Mouse (Mus musculus): ENCODE data around the gene Galr2. TPM values are rescaled to one million over a fixed set of nuclear protein-coding genes. Genes with fewer than 3 reads are reported as not detected.

The Galr2 gene
- polyA plus RNA-seq, 1 experiment from 2014 or later: 0.47 TPM

DNA sequence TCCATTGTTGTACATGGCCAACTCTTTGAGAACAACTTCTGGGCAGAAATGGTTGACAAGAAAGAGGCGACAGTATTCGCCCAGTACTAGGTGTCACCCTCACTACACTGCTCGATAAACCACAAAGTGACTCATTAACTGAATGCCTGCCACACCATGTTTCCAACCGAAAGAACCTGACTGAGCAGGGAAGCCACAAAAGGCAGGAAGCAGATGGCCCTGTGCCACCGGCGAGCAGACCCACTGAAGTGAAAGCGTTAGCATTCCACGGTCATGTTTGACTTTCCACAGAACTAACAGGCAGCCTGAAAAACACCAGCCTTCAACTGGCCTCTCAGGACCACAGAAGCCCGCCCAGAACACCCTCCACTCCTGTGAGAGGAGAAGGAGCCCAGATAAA is 26.1 kb upstream of the Galr2 start:
- WGBS: 80% methylated on average over 9 of the region's 9 CpGs
- no peak for ATAC-seq (ENCODE audit: low FRiP score)

GRCm38 (mm10) chr11:116255090-116255981 is 25.4 kb upstream of the Galr2 start:
- Histone ChIP-seq H3K9ac (replicated peaks) (no peak overlapping the region), H3K4me1 (no peaks in the 10 kb centered on the region), H3K27ac (replicated peaks) (no peak overlapping the region), H3K27me3 (replicated peaks) (no peaks in the 10 kb centered on the region), H3K9me3 (replicated peaks) (no peaks in the 10 kb centered on the region), H3K4me3 (replicated peaks) (no peak overlapping the region), H3K4me2 (no peak overlapping the region), H3K36me3 (peaks cover 91% of the 10 kb centered on the region)
- ATAC-seq (ENCODE audit: low FRiP score): no peak
- WGBS: 85% methylated on average over 22 of the region's 22 CpGs

More for the DNA sequence above, 26.1 kb upstream of the Galr2 start:
- Histone ChIP-seq H3K4me2 (no peak overlapping the region), H3K9ac (replicated peaks) (no peak overlapping the region), H3K27me3 (replicated peaks) (no peaks in the 10 kb centered on the region), H3K27ac (replicated peaks) (no peak overlapping the region), H3K4me1 (no peaks in the 10 kb centered on the region), H3K36me3 (peaks cover 91% of the 10 kb centered on the region), H3K4me3 (replicated peaks) (no peak overlapping the region), H3K9me3 (replicated peaks) (no peaks in the 10 kb centered on the region)

GRCm38 (mm10) chr11:116255982-116256675 is 24.6 kb upstream of the Galr2 start:
- Histone ChIP-seq H3K36me3 (peaks cover 91% of the 10 kb centered on the region), H3K4me1 (no peaks in the 10 kb centered on the region), H3K9ac (replicated peaks) (no peak overlapping the region), H3K9me3 (replicated peaks) (no peaks in the 10 kb centered on the region), H3K27me3 (replicated peaks) (no peaks in the 10 kb centered on the region), H3K4me2 (no peak overlapping the region), H3K27ac (replicated peaks) (no peak overlapping the region), H3K4me3 (replicated peaks) (no peak overlapping the region)
- 85% methylated on average over 9 of the region's 9 CpGs for WGBS
- ATAC-seq (ENCODE audit: low FRiP score): no peak

DNA sequence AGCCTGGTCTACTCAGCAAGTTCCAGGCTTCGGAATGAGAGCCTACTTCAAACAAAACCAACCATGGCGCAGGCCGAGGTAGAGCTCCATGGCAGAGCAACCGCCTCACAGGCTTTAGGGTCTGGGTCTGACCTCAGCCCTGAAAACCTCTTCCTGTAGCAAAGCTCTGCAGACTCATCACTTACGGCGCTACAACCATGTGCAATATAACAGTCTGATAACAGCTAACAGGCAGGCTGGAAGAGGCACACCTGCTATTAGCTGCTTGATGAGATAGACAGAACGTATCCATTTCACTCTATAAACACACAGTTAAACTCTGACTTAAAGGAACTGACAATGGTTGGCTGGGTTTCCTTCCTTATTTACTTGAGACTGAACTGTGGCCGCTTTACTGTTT is 21.3 kb upstream of the Galr2 start:
- Histone ChIP-seq H3K36me3 (peaks cover 91% of the 10 kb centered on the region), H3K4me3 (replicated peaks) (no peak overlapping the region), H3K9ac (replicated peaks) (no peak overlapping the region), H3K9me3 (replicated peaks) (no peaks in the 10 kb centered on the region), H3K4me1 (no peaks in the 10 kb centered on the region), H3K27ac (replicated peaks) (no peak overlapping the region), H3K4me2 (no peak overlapping the region), H3K27me3 (replicated peaks) (no peaks in the 10 kb centered on the region)
- ATAC-seq (ENCODE audit: low FRiP score): no peak
- WGBS: 94% methylated on average over 8 of the region's 8 CpGs

GRCm38 (mm10) chr11:116260259-116260658 is 20.5 kb upstream of the Galr2 start:
- 90% methylated on average over 7 of the region's 7 CpGs for WGBS
- Histone ChIP-seq H3K9ac (replicated peaks) (no peak overlapping the region), H3K27ac (replicated peaks) (no peak overlapping the region), H3K36me3 (peaks cover 88% of the 10 kb centered on the region), H3K4me3 (replicated peaks) (no peak overlapping the region), H3K9me3 (replicated peaks) (no peaks in the 10 kb centered on the region), H3K4me1 (no peaks in the 10 kb centered on the region), H3K4me2 (no peak overlapping the region), H3K27me3 (replicated peaks) (no peaks in the 10 kb centered on the region)
- ATAC-seq (ENCODE audit: low FRiP score): no peak

DNA sequence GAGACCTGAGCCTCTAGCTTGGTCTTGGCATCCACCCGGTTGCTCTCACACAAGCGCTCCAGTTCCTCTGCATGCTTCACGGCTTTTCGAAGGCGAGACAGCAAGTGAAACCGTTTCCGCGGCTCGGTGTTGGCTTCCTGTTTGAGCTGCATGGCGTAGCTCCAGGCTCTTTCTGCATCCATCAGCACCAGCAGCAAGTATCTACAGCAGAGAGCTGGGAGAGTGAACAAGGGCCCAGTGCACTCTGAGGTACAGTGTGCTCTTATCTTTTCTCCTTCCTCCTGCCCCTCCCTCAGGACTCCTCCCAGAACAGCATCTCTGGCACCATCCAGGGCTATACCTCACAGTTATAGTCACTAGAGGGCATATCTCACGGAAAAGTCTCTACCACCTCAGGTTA is 15.4 kb upstream of the Galr2 start:
- H3K9ac ChIP-seq (replicated peaks): no peak overlapping the region
- no peaks in the 10 kb centered on the region for H3K9me3 ChIP-seq (replicated peaks)
- H3K4me2 ChIP-seq: no peak overlapping the region
- H3K27ac ChIP-seq (replicated peaks): no peak overlapping the region
- H3K4me1 ChIP-seq: peaks cover 10% of the 10 kb centered on the region
- no peak for ATAC-seq (ENCODE audit: low FRiP score)
- H3K4me3 ChIP-seq (replicated peaks): no peak overlapping the region
- 91% methylated on average over 11 of the region's 11 CpGs for WGBS
- no peaks in the 10 kb centered on the region for H3K27me3 ChIP-seq (replicated peaks)
- peaks cover 91% of the 10 kb centered on the region for H3K36me3 ChIP-seq

DNA sequence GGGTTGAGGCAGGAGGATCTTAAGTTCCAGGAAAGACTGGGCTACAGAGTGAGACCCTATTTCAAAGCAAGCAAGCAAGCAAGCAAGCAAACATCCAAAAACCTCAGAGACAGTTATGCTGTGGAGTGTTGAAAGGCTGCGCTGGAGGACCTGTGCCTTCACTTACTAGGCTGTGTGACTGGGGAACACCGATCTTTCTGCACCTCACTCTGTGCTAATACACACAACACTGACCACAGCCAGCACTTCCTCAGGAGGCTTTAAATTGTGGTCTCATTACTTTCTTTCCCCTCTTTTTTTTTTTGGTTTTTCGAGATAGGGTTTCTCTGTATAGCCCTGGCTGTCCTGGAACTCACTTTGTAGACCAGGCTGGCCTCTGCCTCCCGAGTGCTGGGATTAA is 14.9 kb upstream of the Galr2 start:
- no peaks in the 10 kb centered on the region for H3K27me3 ChIP-seq (replicated peaks)
- no peak for ATAC-seq (ENCODE audit: low FRiP score)
- H3K4me2 ChIP-seq: no peak overlapping the region
- no peak overlapping the region for H3K4me3 ChIP-seq (replicated peaks)
- H3K9ac ChIP-seq (replicated peaks): no peak overlapping the region
- no peak overlapping the region for H3K27ac ChIP-seq (replicated peaks)
- H3K4me1 ChIP-seq: peaks cover 14% of the 10 kb centered on the region
- peaks cover 89% of the 10 kb centered on the region for H3K36me3 ChIP-seq
- WGBS: 92% methylated on average over 4 of the region's 4 CpGs
- H3K9me3 ChIP-seq (replicated peaks): no peaks in the 10 kb centered on the region

GRCm38 (mm10) chr11:116267637-116268036 is 13.1 kb upstream of the Galr2 start:
- peaks cover 32% of the 10 kb centered on the region for H3K4me1 ChIP-seq
- ATAC-seq (ENCODE audit: low FRiP score): no peak
- no peak overlapping the region for H3K27ac ChIP-seq (replicated peaks)
- no peaks in the 10 kb centered on the region for H3K27me3 ChIP-seq (replicated peaks)
- H3K9ac ChIP-seq (replicated peaks): no peak overlapping the region
- no peak overlapping the region for H3K4me3 ChIP-seq (replicated peaks)
- WGBS: 89% methylated on average over 8 of the region's 8 CpGs
- H3K4me2 ChIP-seq: no peak overlapping the region
- H3K9me3 ChIP-seq (replicated peaks): no peaks in the 10 kb centered on the region
- peaks cover 79% of the 10 kb centered on the region for H3K36me3 ChIP-seq

GRCm38 (mm10) chr11:116268313-116268712 is 12.4 kb upstream of the Galr2 start:
- Histone ChIP-seq H3K4me2 (no peak overlapping the region), H3K9me3 (replicated peaks) (no peaks in the 10 kb centered on the region), H3K27ac (replicated peaks) (no peak overlapping the region), H3K9ac (replicated peaks) (no peak overlapping the region), H3K36me3 (peaks cover 72% of the 10 kb centered on the region), H3K4me3 (replicated peaks) (no peak overlapping the region), H3K4me1 (peaks cover 38% of the 10 kb centered on the region), H3K27me3 (replicated peaks) (no peaks in the 10 kb centered on the region)
- 93% methylated on average over 6 of the region's 6 CpGs for WGBS
- no peak for ATAC-seq (ENCODE audit: low FRiP score)

DNA sequence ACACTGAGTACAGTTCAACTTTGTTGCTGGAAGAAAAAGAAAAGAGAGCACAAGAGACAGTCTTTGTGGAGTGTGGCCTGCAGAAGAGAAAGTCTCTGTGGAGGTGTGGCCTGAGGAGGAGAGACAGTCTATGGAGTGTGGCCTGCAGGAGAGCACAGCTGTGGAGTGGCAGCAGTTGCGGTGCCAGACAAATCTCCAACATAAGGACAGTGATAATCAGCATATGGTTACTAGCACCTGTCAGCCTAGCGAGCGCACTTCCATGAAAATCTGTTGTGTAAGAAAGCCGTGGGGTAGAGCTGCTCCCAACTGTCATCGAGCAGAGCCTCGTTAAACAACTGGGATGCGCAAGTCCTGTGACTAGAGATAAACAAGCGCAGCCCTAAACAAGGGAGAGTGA is 11.2 kb upstream of the Galr2 start:
- no peak for ATAC-seq (ENCODE audit: low FRiP score)
- Histone ChIP-seq H3K4me2 (no peak overlapping the region), H3K9me3 (replicated peaks) (no peaks in the 10 kb centered on the region), H3K36me3 (peaks cover 60% of the 10 kb centered on the region), H3K9ac (replicated peaks) (no peak overlapping the region), H3K4me1 (peaks cover 41% of the 10 kb centered on the region), H3K27ac (replicated peaks) (no peak overlapping the region), H3K27me3 (replicated peaks) (no peaks in the 10 kb centered on the region), H3K4me3 (replicated peaks) (no peak overlapping the region)
- WGBS: 88% methylated on average over 8 of the region's 8 CpGs

DNA sequence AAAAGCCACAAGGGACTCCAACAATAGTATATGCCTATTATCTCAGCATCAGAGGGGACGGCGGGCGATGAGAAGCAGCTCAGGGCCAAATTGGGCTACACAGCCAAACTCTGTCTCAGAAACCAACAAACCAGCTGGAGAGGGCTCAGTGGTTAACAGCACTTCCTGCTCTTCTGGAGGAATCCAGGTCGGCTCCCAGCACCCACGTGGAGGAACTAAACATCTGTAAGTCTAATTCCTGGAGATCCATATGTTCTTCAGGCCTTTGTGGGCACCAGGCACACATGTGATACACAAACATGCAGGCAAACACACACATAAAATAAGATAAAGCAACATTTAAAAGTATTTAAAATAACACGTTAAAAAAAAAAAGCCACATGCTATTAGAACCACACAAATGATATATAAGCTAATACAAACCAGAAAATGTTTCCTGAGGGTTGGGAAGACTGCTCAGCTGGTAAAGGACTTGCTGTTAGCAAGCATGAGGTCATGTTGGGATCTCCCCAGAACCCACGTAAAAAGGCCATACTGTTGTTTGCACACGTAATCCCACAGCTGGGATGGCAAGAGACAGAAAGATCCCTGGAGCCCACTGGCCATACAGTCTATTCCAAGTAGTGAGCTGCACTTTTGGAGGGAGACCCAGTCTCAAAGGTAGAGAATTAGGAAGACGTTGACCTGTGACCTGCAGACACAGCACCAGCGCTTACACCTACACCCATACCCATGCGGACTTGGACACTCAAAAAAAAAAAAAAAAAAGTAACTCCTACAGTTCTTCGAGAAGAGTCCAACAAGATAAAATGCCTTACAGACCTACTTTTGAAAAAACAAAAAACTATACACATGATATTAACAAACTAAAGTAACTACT is 7.9 kb upstream of the Galr2 start:
- peaks cover 29% of the 10 kb centered on the region for H3K36me3 ChIP-seq
- H3K4me1 ChIP-seq: peaks cover 46% of the 10 kb centered on the region
- H3K9ac ChIP-seq (replicated peaks): peak overlapping the region; percentile 91
- peak overlapping the region; percentile 91 for H3K4me3 ChIP-seq (replicated peaks)
- no peak for ATAC-seq (ENCODE audit: low FRiP score)
- no peak overlapping the region for H3K27ac ChIP-seq (replicated peaks)
- 64% methylated on average over 12 of the region's 12 CpGs for WGBS
- H3K4me2 ChIP-seq: peak overlapping the region; percentile 87
- no peaks in the 10 kb centered on the region for H3K27me3 ChIP-seq (replicated peaks)
- no peaks in the 10 kb centered on the region for H3K9me3 ChIP-seq (replicated peaks)
